Mouse (Mus musculus): Measurements from ENCODE around the gene Cfdp1.
"Not testable (repeated sequence)": the region's sequence is repeated elsewhere in the genome, so short reads cannot be mapped to it uniquely, and the experiment has no call there.

Gene Cfdp1

GRCm38 (mm10) chr8:111870379-111870778 lies 16.3 kb upstream of the Cfdp1 start:
- Histone ChIP-seq H3K27me3 (ENCODE audit: insufficient read depth, low read length) (no peaks in the 10 kb centered on the region), H3K4me1 (replicated peaks; ENCODE audit: low read depth, low read length) (peaks cover 75% of the 10 kb centered on the region), H3K9me3 (ENCODE audit: low read length) (no peaks in the 10 kb centered on the region), H3K36me3 (ENCODE audit: insufficient read depth, low read length) (peaks cover 62% of the 10 kb centered on the region), H3K4me3 (replicated peaks; ENCODE audit: low read length) (no peak overlapping the region)
- TF ChIP-seq POU5F1 (IDR thresholded peaks at IDR 0.05; ENCODE audit: borderline replicate concordance, low read length) (no peak), CTCF (conservative IDR thresholded peaks at IDR 0.05; ENCODE audit: low read length) (no peak), NANOG (IDR thresholded peaks at IDR 0.05; ENCODE audit: borderline replicate concordance, low read length) (no peak)

- Histone ChIP-seq H3K27me3 (ENCODE audit: insufficient read depth, low read length) (no peaks in the 10 kb centered on the region), H3K36me3 (ENCODE audit: insufficient read depth, low read length) (peaks cover 62% of the 10 kb centered on the region), H3K4me1 (replicated peaks; ENCODE audit: low read depth, low read length) (peaks cover 61% of the 10 kb centered on the region), H3K4me3 (replicated peaks; ENCODE audit: low read length) (no peak overlapping the region), H3K9me3 (ENCODE audit: low read length) (no peaks in the 10 kb centered on the region)
- no peak for TF ChIP-seq POU5F1 (IDR thresholded peaks at IDR 0.05; ENCODE audit: borderline replicate concordance, low read length)
- TF ChIP-seq CTCF (conservative IDR thresholded peaks at IDR 0.05; ENCODE audit: low read length) = no peak
- peak; percentile 85 for TF ChIP-seq NANOG (IDR thresholded peaks at IDR 0.05; ENCODE audit: borderline replicate concordance, low read length)
These were observed 14.6 kb upstream of the Cfdp1 start for GRCm38 (mm10) chr8:111868664-111869063.

GRCm38 (mm10) chr8:111865857-111866256 lies 11.8 kb upstream of the Cfdp1 start:
- Histone ChIP-seq H3K4me3 (replicated peaks; ENCODE audit: low read length) (no peak overlapping the region), H3K4me1 (replicated peaks; ENCODE audit: low read depth, low read length) (peaks cover 46% of the 10 kb centered on the region), H3K36me3 (ENCODE audit: insufficient read depth, low read length) (peaks cover 44% of the 10 kb centered on the region), H3K27me3 (ENCODE audit: insufficient read depth, low read length) (no peaks in the 10 kb centered on the region), H3K9me3 (ENCODE audit: low read length) (no peaks in the 10 kb centered on the region)
- TF ChIP-seq NANOG (IDR thresholded peaks at IDR 0.05; ENCODE audit: borderline replicate concordance, low read length) = no peak
- no peak for TF ChIP-seq POU5F1 (IDR thresholded peaks at IDR 0.05; ENCODE audit: borderline replicate concordance, low read length)
- no peak for TF ChIP-seq CTCF (conservative IDR thresholded peaks at IDR 0.05; ENCODE audit: low read length)

GRCm38 (mm10) chr8:111865130-111865852 lies 11.2 kb upstream of the Cfdp1 start:
- no peak overlapping the region for H3K4me3 ChIP-seq (replicated peaks; ENCODE audit: low read length)

GRCm38 (mm10) chr8:111864648-111865047 lies 10.6 kb upstream of the Cfdp1 start:
- Histone ChIP-seq H3K9me3 (ENCODE audit: low read length) (no peaks in the 10 kb centered on the region), H3K4me3 (replicated peaks; ENCODE audit: low read length) (no peak overlapping the region), H3K36me3 (ENCODE audit: insufficient read depth, low read length) (peaks cover 35% of the 10 kb centered on the region), H3K27me3 (ENCODE audit: insufficient read depth, low read length) (no peaks in the 10 kb centered on the region), H3K4me1 (replicated peaks; ENCODE audit: low read depth, low read length) (peaks cover 37% of the 10 kb centered on the region)
- TF ChIP-seq POU5F1 (IDR thresholded peaks at IDR 0.05; ENCODE audit: borderline replicate concordance, low read length) = no peak
- TF ChIP-seq CTCF (conservative IDR thresholded peaks at IDR 0.05; ENCODE audit: low read length) = no peak
- TF ChIP-seq NANOG (IDR thresholded peaks at IDR 0.05; ENCODE audit: borderline replicate concordance, low read length) = no peak

More at GRCm38 (mm10) chr8:111865130-111865852, 11.2 kb upstream of the Cfdp1 start:
- no peak for TF ChIP-seq CTCF (conservative IDR thresholded peaks at IDR 0.05; ENCODE audit: low read length)
- no peak for TF ChIP-seq NANOG (IDR thresholded peaks at IDR 0.05; ENCODE audit: borderline replicate concordance, low read length)
- TF ChIP-seq POU5F1 (IDR thresholded peaks at IDR 0.05; ENCODE audit: borderline replicate concordance, low read length) = no peak
- peaks cover 42% of the 10 kb centered on the region for H3K4me1 ChIP-seq (replicated peaks; ENCODE audit: low read depth, low read length)
- H3K36me3 ChIP-seq (ENCODE audit: insufficient read depth, low read length) = peaks cover 40% of the 10 kb centered on the region
- H3K27me3 ChIP-seq (ENCODE audit: insufficient read depth, low read length) = no peaks in the 10 kb centered on the region
- no peaks in the 10 kb centered on the region for H3K9me3 ChIP-seq (ENCODE audit: low read length)

DNA sequence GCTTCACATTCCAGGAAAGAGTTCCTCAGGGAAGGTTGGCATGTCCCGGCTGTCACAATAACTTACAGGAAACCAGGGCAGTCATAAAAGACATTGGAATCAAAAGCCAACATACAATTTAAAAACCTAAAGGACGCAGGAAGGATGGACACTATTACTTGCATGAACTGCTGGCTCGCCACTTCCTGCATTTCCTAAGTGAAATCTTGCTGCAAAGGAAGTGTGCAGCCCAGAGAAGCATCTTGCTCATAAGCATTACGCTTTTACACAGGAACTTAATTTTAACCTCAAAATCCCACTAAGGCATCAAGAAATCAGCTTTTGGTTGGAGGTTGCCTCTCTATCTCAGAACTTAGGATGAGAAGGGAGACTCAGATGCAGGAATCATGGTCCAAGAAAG lies 9.2 kb upstream of the Cfdp1 start:
- Histone ChIP-seq H3K9me3 (ENCODE audit: low read length) (no peaks in the 10 kb centered on the region), H3K4me1 (replicated peaks; ENCODE audit: low read depth, low read length) (peaks cover 25% of the 10 kb centered on the region), H3K27me3 (ENCODE audit: insufficient read depth, low read length) (no peaks in the 10 kb centered on the region), H3K4me3 (replicated peaks; ENCODE audit: low read length) (no peak overlapping the region), H3K36me3 (ENCODE audit: insufficient read depth, low read length) (peaks cover 30% of the 10 kb centered on the region)
- no peak for TF ChIP-seq NANOG (IDR thresholded peaks at IDR 0.05; ENCODE audit: borderline replicate concordance, low read length)
- TF ChIP-seq POU5F1 (IDR thresholded peaks at IDR 0.05; ENCODE audit: borderline replicate concordance, low read length) = no peak
- no peak for TF ChIP-seq CTCF (conservative IDR thresholded peaks at IDR 0.05; ENCODE audit: low read length)

DNA sequence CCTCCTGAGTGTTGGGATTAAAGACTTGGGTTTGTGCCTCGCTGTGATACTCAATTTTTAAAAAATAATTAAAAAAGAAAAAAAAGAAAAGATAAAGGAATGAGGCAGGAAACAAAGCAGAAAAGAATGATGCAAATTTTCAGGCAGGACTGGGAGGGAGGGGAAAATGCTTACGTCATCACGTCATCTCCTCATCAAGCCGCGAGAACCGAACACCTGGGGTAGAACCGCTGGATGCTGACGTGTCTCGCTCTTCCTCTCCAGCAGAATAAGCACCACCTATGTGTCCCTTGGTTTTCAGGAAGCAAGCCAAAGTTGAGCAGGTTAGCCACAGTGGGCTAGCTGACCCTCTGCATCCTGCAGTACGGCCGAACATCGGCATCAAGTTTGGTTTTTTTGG lies 1.9 kb upstream of the Cfdp1 start:
- H3K9me3 ChIP-seq (ENCODE audit: low read length) = no peaks in the 10 kb centered on the region
- H3K4me3 ChIP-seq (replicated peaks; ENCODE audit: low read length) = peak overlapping the region; percentile 39; the same call in 1 of the 2 replicates
- H3K4me1 ChIP-seq (replicated peaks; ENCODE audit: low read depth, low read length) = peaks cover 39% of the 10 kb centered on the region
- no peaks in the 10 kb centered on the region for H3K27me3 ChIP-seq (ENCODE audit: insufficient read depth, low read length)
- TF ChIP-seq NANOG (IDR thresholded peaks at IDR 0.05; ENCODE audit: borderline replicate concordance, low read length) = no peak
- no peak for TF ChIP-seq CTCF (conservative IDR thresholded peaks at IDR 0.05; ENCODE audit: low read length)
- no peak for TF ChIP-seq POU5F1 (IDR thresholded peaks at IDR 0.05; ENCODE audit: borderline replicate concordance, low read length)
- peaks cover 16% of the 10 kb centered on the region for H3K36me3 ChIP-seq (ENCODE audit: insufficient read depth, low read length)

DNA sequence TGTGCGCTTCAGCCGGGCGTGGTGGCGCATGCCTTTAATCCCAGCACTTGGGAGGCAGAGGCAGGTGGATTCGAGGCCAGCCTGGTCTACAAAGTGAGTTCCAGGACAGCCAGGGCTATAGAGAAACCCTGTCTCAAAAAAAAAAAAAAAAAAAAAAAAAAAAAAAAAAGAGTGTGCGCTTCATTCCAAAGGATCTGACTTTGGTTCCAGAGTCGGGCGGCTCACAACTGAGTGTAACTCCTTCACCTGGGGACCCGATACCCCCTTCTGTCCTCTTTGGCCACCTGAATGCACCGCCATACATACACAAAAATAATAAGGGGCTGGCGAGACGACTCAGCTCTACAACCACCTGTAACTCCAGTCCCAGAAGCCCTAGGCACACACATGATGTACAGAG lies 872 bp downstream of the Cfdp1 start:
- peaks cover 41% of the 10 kb centered on the region for H3K36me3 ChIP-seq (ENCODE audit: insufficient read depth, low read length)
- H3K4me3 ChIP-seq (replicated peaks; ENCODE audit: low read length) = peak overlapping the region; percentile 94
- not testable (repeated sequence) for H3K9me3 ChIP-seq (ENCODE audit: low read length); H3K27me3 ChIP-seq (ENCODE audit: insufficient read depth, low read length)
- peaks cover 62% of the 10 kb centered on the region for H3K4me1 ChIP-seq (replicated peaks; ENCODE audit: low read depth, low read length)

DNA sequence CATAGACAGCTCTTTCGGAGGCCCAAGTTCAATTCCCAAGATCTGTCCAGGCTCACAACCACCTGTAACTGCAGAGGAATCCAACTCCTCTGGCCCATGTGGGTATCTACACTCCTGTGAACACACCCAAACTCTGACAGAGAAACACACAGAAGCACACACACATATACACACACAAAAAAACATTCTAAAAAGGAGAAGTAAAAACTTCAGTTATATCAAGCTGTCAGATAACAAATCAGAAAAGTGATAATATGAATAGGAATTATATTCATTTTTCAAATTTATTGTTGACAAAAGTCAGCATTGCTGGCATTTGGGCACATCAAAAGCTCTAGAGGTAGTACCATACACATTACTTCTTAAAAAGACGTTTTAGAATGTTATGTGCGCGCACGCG lies 7.3 kb downstream of the Cfdp1 start:
- TF ChIP-seq CTCF (conservative IDR thresholded peaks at IDR 0.05; ENCODE audit: low read length) (no peak), NANOG (IDR thresholded peaks at IDR 0.05; ENCODE audit: borderline replicate concordance, low read length) (no peak), POU5F1 (IDR thresholded peaks at IDR 0.05; ENCODE audit: borderline replicate concordance, low read length) (no peak)
- Histone ChIP-seq H3K4me3 (replicated peaks; ENCODE audit: low read length) (no peak overlapping the region), H3K9me3 (ENCODE audit: low read length) (no peaks in the 10 kb centered on the region), H3K27me3 (ENCODE audit: insufficient read depth, low read length) (no peaks in the 10 kb centered on the region), H3K4me1 (replicated peaks; ENCODE audit: low read depth, low read length) (peaks cover 40% of the 10 kb centered on the region), H3K36me3 (ENCODE audit: insufficient read depth, low read length) (peaks cover 85% of the 10 kb centered on the region)

All from E14TG2a.4 (cell line).